Mouse (Mus musculus) left cerebral cortex, postnatal 14 days (tissue): ENCODE measurements around the gene Defa36. TPM values are rescaled to one million over a fixed set of nuclear protein-coding genes. Genes with fewer than 3 reads are reported as not detected.
"Not testable (repeated sequence)": the region's sequence is repeated elsewhere in the genome, so short reads cannot be mapped to it uniquely, and the experiment has no call there.

Experiments used
- DNase-seq, 2 experiments: peaks; one replicate each; pipeline ENCODE4 v3.0.0; 2021 to 2022; ENCODE audit warnings: low spot score in 2 of 2, mixed read lengths in 1 of 2
- intact Hi-C: fragments of 180-260 bp; cut with DNase I; formaldehyde crosslinking; loops from one replicate; pipeline ENCODE4 v1.15.1; 2025
- long read RNA-seq, 2 experiments: library from polyadenylated mRNA; stranded (forward); transcript quantifications; one replicate each; pipeline ENCODE4 v2.0.0; 2021
- total RNA-seq, 2 experiments: library from RNA; stranded (reverse); gene quantifications; 2 replicates each; pipeline ENCODE4 v1.2.3; 2021

The Defa36 gene
- not detected for total RNA-seq
- long read RNA-seq, experiment 1: 0 reads
- long read RNA-seq, experiment 2: 0 reads

DNA sequence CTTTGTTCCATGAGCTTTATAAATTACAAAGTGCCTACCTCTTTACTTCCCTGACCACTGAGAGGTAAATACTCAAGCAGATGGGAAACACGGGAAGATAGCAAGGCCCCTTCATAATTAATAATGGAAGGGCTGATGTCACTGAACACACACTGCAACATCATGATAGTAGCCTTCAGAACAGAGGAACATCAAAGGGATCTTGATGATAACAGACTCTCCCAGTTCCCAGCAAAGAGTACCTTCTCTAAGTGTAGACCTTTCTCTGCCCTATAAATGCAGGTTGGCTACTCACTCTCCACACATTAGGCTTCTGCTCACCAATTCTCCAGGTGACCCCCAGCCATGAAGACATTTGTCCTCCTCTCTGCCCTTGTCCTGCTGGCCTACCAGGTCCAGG lies at the start of gene Defa36:
Defa36 (plus strand) TSS at position 301 of the 400 bp plus-strand sequence.
- intact Hi-C loops, DNase-seq: not testable (repeated sequence)

DNA sequence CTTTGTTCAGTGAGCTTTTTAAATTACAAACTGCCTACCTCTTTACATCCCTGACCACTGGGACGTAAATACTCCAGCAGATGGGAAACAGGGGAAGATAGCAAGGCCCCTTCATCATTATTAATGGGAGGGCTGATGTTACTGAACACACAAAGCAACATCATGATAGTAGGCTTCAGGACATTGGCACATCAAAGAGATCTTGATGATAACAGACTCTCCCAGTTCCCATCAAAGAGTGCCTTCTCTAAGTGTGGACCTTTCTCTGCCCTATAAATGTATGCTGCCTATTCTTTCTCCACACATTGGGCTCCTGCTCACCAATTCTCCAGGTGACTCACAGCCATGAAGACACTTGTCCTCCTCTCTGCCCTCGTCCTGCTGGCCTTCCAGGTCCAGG lies 49.0 kb upstream of the Defa36 start, which contains the start of gene Defa2:
Defa2 (plus strand) TSS at position 301 of the 400 bp plus-strand sequence.
- intact Hi-C loops, DNase-seq: not testable (repeated sequence)

DNA sequence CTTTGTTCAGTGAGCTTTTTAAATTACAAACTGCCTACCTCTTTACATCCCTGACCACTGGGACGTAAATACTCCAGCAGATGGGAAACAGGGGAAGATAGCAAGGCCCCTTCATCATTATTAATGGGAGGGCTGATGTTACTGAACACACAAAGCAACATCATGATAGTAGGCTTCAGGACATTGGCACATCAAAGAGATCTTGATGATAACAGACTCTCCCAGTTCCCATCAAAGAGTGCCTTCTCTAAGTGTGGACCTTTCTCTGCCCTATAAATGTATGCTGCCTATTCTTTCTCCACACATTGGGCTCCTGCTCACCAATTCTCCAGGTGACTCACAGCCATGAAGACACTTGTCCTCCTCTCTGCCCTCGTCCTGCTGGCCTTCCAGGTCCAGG lies 35.7 kb upstream of the Defa36 start, which contains the start of gene Defa33:
Defa33 (plus strand) TSS at position 301 of the 400 bp plus-strand sequence.
- intact Hi-C loops, DNase-seq: not testable (repeated sequence)

DNA sequence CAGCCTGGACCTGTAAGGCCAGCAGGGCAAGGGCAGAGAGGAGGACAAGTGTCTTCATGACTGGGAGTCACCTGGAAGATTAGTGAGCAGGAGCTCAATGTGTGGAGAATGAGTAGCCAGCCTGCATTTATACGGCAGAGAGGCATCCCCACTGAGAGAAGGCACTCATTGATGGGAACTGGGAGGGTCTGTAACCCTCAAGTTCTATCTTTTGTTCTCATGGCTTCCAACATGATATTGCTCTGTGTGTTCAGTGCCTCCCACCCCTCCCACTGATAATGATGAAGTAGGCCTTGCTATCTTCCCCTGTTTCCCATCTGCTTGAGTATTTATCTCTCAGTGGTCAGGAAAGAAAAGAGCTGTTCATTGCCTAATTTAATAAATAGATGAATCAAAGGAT lies 29.2 kb downstream of the Defa36 start, which contains the start of gene Gm7849:
Gm7849 (minus strand) TSS at position 101 of the 400 bp plus-strand sequence.
- intact Hi-C loops, DNase-seq: not testable (repeated sequence)

Other genes with a start within 250 kb of the Defa36 start
- not detected for gene Defa31, start 235.8 kb upstream of the Defa36 start, total RNA-seq
- not detected for gene Gm15293, start 225.8 kb upstream of the Defa36 start, total RNA-seq
- not detected for gene Gm15292, start 177.7 kb upstream of the Defa36 start, total RNA-seq
- not detected for gene Defa27, start 111.9 kb upstream of the Defa36 start, total RNA-seq
- gene Defa29, start 100.4 kb upstream of the Defa36 start, total RNA-seq: not detected
- not detected for gene Defa2, start 48.9 kb upstream of the Defa36 start, total RNA-seq
- gene Defa33, start 35.6 kb upstream of the Defa36 start, total RNA-seq: not detected
- gene Gm7849, start 29.1 kb downstream of the Defa36 start, total RNA-seq: not detected
- not detected for gene Defa20, start 81.8 kb downstream of the Defa36 start, total RNA-seq
- not detected for gene Defa32, start 101.6 kb downstream of the Defa36 start, total RNA-seq
- not detected for gene Defa37, start 138.0 kb downstream of the Defa36 start, total RNA-seq
- not detected for gene Defa28, start 155.6 kb downstream of the Defa36 start, total RNA-seq
- gene Gm7861, start 167.1 kb downstream of the Defa36 start, total RNA-seq: not detected
- not detected for gene Defa26, start 190.8 kb downstream of the Defa36 start, total RNA-seq
- gene Defa17, start 228.4 kb downstream of the Defa36 start, total RNA-seq: not detected
- gene Defa34, start 238.4 kb downstream of the Defa36 start, total RNA-seq: not detected